Mouse (Mus musculus) MEL (cell line): Measurements from ENCODE around the gene Serp2. TPM values are rescaled to one million over a fixed set of nuclear protein-coding genes. Genes with fewer than 3 reads are reported as not detected.

ENCODE experiments used
- DNase-seq: peaks from one replicate; pipeline ENCODE4 v3.0.0; 2011; ENCODE audit warnings: low read depth, low spot score
- H3K27ac ChIP-seq: 2 replicates; pipeline ENCODE4 v1.5.1; 2012; ENCODE audit warnings: low read depth, mild to moderate bottlenecking, control low read depth, low read length, moderate library complexity; ENCODE audit not compliant: control insufficient read depth
- H3K27me3 ChIP-seq, 2 experiments: fragments of 150-350 bp in 1 of 2; sonication (generic) in 1 of 2; 2 replicates each; pipeline ENCODE4 v1.6.1; 2012; ENCODE audit warnings: low read length in 2 of 2, mild to moderate bottlenecking in 2 of 2, improper control_type of control experiment in 1 of 2, moderate library complexity in 1 of 2; ENCODE audit not compliant: insufficient read depth in 2 of 2, control insufficient read depth in 1 of 2
- H3K36me3 ChIP-seq, 2 experiments: 2 replicates each; pipeline ENCODE4 v1.6.1; 2012 to 2014; ENCODE audit warnings: low read length in 2 of 2, improper control_type of control experiment in 1 of 2, inconsistent platforms in 1 of 2, mild to moderate bottlenecking in 1 of 2; ENCODE audit not compliant: insufficient read depth in 2 of 2, control insufficient read depth in 1 of 2
- H3K4me1 ChIP-seq, 2 experiments: fragments of 150-350 bp in 1 of 2; sonication (generic) in 1 of 2; 2 replicates each; pipeline ENCODE4 v1.6.1; 2012; ENCODE audit warnings: low read length in 2 of 2, improper control_type of control experiment in 1 of 2, mild to moderate bottlenecking in 1 of 2; ENCODE audit not compliant: insufficient read depth in 2 of 2, control insufficient read depth in 1 of 2
- H3K4me3 ChIP-seq, 2 experiments: fragments of 150-350 bp in 1 of 2; sonication (generic) in 1 of 2; 2 replicates each; pipeline ENCODE4 v1.5.1; 2012; ENCODE audit warnings: low read depth in 2 of 2, low read length in 2 of 2, mild to moderate bottlenecking in 2 of 2, moderate library complexity in 2 of 2, control low read depth in 1 of 2, improper control_type of control experiment in 1 of 2; ENCODE audit not compliant: control insufficient read depth in 1 of 2, insufficient read depth in 1 of 2
- H3K79me2 ChIP-seq: 2 replicates; pipeline ENCODE4 v1.6.1; 2012; ENCODE audit warnings: mild to moderate bottlenecking, low read length, moderate library complexity; ENCODE audit not compliant: control insufficient read depth, poor library complexity, insufficient read depth
- H3K9ac ChIP-seq: 2 replicates; pipeline ENCODE4 v1.6.1; 2012; ENCODE audit warnings: low read depth, mild to moderate bottlenecking, control low read depth, low read length, moderate library complexity; ENCODE audit not compliant: control insufficient read depth, poor library complexity, severe bottlenecking
- H3K9me3 ChIP-seq: fragments of 150-350 bp; sonication (generic); replicated peaks from 2 replicates; pipeline ENCODE4 v1.6.1; 2012; ENCODE audit warnings: mild to moderate bottlenecking, low read length, improper control_type of control experiment, moderate library complexity; ENCODE audit not compliant: insufficient read depth
- CTCF ChIP-seq, 3 experiments: IDR thresholded peaks in 2 of 3; conservative IDR thresholded peaks in 1 of 3; 2 replicates each; pipeline ENCODE4 v1.5.1; 2011 to 2012; ENCODE audit warnings: low read length in 3 of 3, low read depth in 2 of 3, mild to moderate bottlenecking in 2 of 3, improper control_type of control experiment in 1 of 3, inconsistent platforms in 1 of 3, mixed read lengths in 1 of 3, moderate library complexity in 1 of 3; ENCODE audit not compliant: control insufficient read depth in 1 of 3, insufficient read depth in 1 of 3, poor library complexity in 1 of 3, severe bottlenecking in 1 of 3
- E2F4 ChIP-seq: IDR thresholded peaks from 2 replicates; pipeline ENCODE4 v1.6.1; 2011; ENCODE audit warnings: low read depth, low read length, improper control_type of control experiment, borderline replicate concordance
- ELF1 ChIP-seq: IDR thresholded peaks from 2 replicates; pipeline ENCODE4 v1.6.1; 2014; ENCODE audit warnings: low read depth, mild to moderate bottlenecking, inconsistent platforms, low read length, improper control_type of control experiment, moderate library complexity
- EP300 ChIP-seq, 2 experiments: IDR thresholded peaks; 2 replicates each; pipeline ENCODE4 v1.6.1; 2011; ENCODE audit warnings: improper control_type of control experiment in 2 of 2, low read length in 2 of 2, low read depth in 1 of 2, mild to moderate bottlenecking in 1 of 2
- GABPA ChIP-seq: IDR thresholded peaks from 2 replicates; pipeline ENCODE4 v1.6.1; 2012; ENCODE audit warnings: low read depth, mild to moderate bottlenecking, inconsistent platforms, low read length, improper control_type of control experiment, moderate library complexity
- JUND ChIP-seq: IDR thresholded peaks from 2 replicates; pipeline ENCODE4 v1.6.1; 2011; ENCODE audit warnings: low read depth, mild to moderate bottlenecking, improper control_type of control experiment, low read length
- KAT2A ChIP-seq: conservative IDR thresholded peaks from 2 replicates; pipeline ENCODE4 v1.6.1; 2012; ENCODE audit warnings: low read depth, low read length, improper control_type of control experiment, inconsistent platforms
- MAFK ChIP-seq: IDR thresholded peaks from 2 replicates; pipeline ENCODE4 v1.6.1; 2011; ENCODE audit warnings: low read depth, mild to moderate bottlenecking, low read length, improper control_type of control experiment, borderline replicate concordance
- MAX ChIP-seq: IDR thresholded peaks from 2 replicates; pipeline ENCODE4 v1.6.1; 2011; ENCODE audit warnings: low read length, improper control_type of control experiment
- MEF2A ChIP-seq: IDR thresholded peaks from 2 replicates; pipeline ENCODE4 v1.6.1; 2014; ENCODE audit warnings: low read depth, mild to moderate bottlenecking, inconsistent platforms, low read length, improper control_type of control experiment; ENCODE audit not compliant: poor library complexity, insufficient replicate concordance, severe bottlenecking; ENCODE audit errors: extremely low read depth
- MXI1 ChIP-seq: IDR thresholded peaks from 2 replicates; pipeline ENCODE4 v1.6.1; 2011; ENCODE audit warnings: mild to moderate bottlenecking, low read depth, low read length, improper control_type of control experiment
- NELFE ChIP-seq: IDR thresholded peaks from 2 replicates; pipeline ENCODE4 v1.6.1; 2011; ENCODE audit warnings: low read depth, low read length, improper control_type of control experiment
- NRF1 ChIP-seq: IDR thresholded peaks from 2 replicates; pipeline ENCODE4 v1.6.1; 2014; ENCODE audit warnings: low read depth, mild to moderate bottlenecking, inconsistent platforms, low read length, improper control_type of control experiment, moderate library complexity; ENCODE audit not compliant: poor library complexity, insufficient read depth, severe bottlenecking
- POLR2AphosphoS5 ChIP-seq: IDR thresholded peaks from 2 replicates; pipeline ENCODE4 v1.6.1; 2012; ENCODE audit warnings: low read depth, borderline replicate concordance, mild to moderate bottlenecking, inconsistent platforms, low read length, moderate library complexity, mixed read lengths
- RAD21 ChIP-seq: IDR thresholded peaks from 2 replicates; pipeline ENCODE4 v1.6.1; 2011; ENCODE audit warnings: mild to moderate bottlenecking, low read depth, low read length, improper control_type of control experiment
- RCOR1 ChIP-seq: IDR thresholded peaks from 2 replicates; pipeline ENCODE4 v1.6.1; 2012; ENCODE audit warnings: low read depth, mild to moderate bottlenecking, inconsistent platforms, low read length, improper control_type of control experiment
- SIN3A ChIP-seq: IDR thresholded peaks from 2 replicates; pipeline ENCODE4 v1.6.1; 2012; ENCODE audit warnings: low read length, improper control_type of control experiment, inconsistent platforms
- SMC3 ChIP-seq: IDR thresholded peaks from 2 replicates; pipeline ENCODE4 v1.6.1; 2011; ENCODE audit warnings: low read depth, low read length, improper control_type of control experiment
- TBP ChIP-seq: IDR thresholded peaks from 2 replicates; pipeline ENCODE4 v1.8.0; 2011; ENCODE audit warnings: low read depth, low read length, improper control_type of control experiment
- UBTF ChIP-seq: IDR thresholded peaks from 2 replicates; pipeline ENCODE4 v1.6.1; 2012; ENCODE audit warnings: low read depth, mild to moderate bottlenecking, inconsistent platforms, low read length, improper control_type of control experiment, moderate library complexity, borderline replicate concordance; ENCODE audit not compliant: insufficient read depth
- USF1 ChIP-seq: IDR thresholded peaks from 2 replicates; pipeline ENCODE4 v1.6.1; 2014; ENCODE audit warnings: low read depth, mild to moderate bottlenecking, inconsistent platforms, low read length, improper control_type of control experiment, moderate library complexity
- USF2 ChIP-seq, 2 experiments: IDR thresholded peaks; 2 replicates each; pipeline ENCODE4 v1.6.1; 2011 to 2012; ENCODE audit warnings: improper control_type of control experiment in 2 of 2, low read length in 2 of 2, borderline replicate concordance in 1 of 2, inconsistent platforms in 1 of 2, low read depth in 1 of 2, mild to moderate bottlenecking in 1 of 2; ENCODE audit not compliant: insufficient read depth in 1 of 2
- ZNF384 ChIP-seq: IDR thresholded peaks from 2 replicates; pipeline ENCODE4 v1.6.1; 2012; ENCODE audit warnings: low read depth, mild to moderate bottlenecking, inconsistent platforms, low read length, improper control_type of control experiment
- polyA plus RNA-seq, 2 experiments: library from polyadenylated mRNA; stranded (reverse) in 1 of 2; unstranded in 1 of 2; fragments of >175 nt in 1 of 2; fragments of >200 nt in 1 of 2; gene quantifications; 2 replicates each; pipeline versions ENCODE4 v1.2.1 to v1.2.4; 2012; ENCODE audit warnings: low replicate concordance in 2 of 2, low read depth in 1 of 2; ENCODE audit not compliant: insufficient read length in 2 of 2, insufficient read depth in 1 of 2, missing spikeins in 1 of 2
- total RNA-seq: library from RNA; depleted of rRNA; stranded (reverse); fragments of 300-350 nt; gene quantifications from 2 replicates; pipeline ENCODE4 v1.2.3, GENCODE M21; 2012

Gene Serp2
- total and polyA plus RNA-seq, 3 experiments: 0.42 to 0.56 TPM; not detected in 1

DNA sequence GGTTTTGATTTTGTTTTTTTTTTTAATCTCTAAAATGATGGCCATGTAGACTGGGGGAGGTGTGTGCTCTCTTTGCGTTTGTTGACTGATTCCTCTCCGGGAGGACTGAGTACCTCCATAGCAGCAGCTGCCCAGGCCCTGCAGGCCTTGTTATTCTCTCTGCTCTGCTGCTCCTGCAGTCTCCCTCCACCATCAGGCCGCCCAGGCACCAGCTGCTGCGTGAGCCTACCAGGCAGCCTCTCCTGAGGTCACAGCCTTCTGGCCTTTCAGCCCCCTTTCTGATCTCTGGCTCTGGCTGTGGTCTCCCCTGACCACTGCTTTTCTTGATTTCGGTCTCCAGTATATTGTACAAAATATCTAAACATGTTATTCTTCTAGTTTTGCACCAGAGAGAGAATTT is 56.7 kb downstream of the Serp2 start:
- TF ChIP-seq E2F4 (no peak), GABPA (no peak), TBP (no peak), USF2 (IDR thresholded peaks at IDR 0.05; ENCODE audit: borderline replicate concordance in 1 of 2, insufficient read depth in 1 of 2, low read depth in 1 of 2, low read length in 2 of 2) (no peak), ZNF384 (no peak), MAX (no peak), SIN3A (no peak), EP300 (IDR thresholded peaks at IDR 0.05; ENCODE audit: low read depth in 1 of 2, low read length in 2 of 2) (no peak), NRF1 (no peak), RAD21 (no peak), MAFK (no peak), ELF1 (no peak)
- no peak for DNase-seq
- Histone ChIP-seq H3K27me3 (peaks cover 0 to 1% of the 10 kb centered on the region in 2 experiments; a peak in 1 of 4 replicates), H3K36me3 (no peaks in the 10 kb centered on the region; a peak in 1 of 4 replicates), H3K79me2 (no peaks in the 10 kb centered on the region), H3K9ac (no peak overlapping the region), H3K4me3 (no peak overlapping the region), H3K4me1 (no peaks in the 10 kb centered on the region), H3K9me3 (no peaks in the 10 kb centered on the region), H3K27ac (no peak overlapping the region)

DNA sequence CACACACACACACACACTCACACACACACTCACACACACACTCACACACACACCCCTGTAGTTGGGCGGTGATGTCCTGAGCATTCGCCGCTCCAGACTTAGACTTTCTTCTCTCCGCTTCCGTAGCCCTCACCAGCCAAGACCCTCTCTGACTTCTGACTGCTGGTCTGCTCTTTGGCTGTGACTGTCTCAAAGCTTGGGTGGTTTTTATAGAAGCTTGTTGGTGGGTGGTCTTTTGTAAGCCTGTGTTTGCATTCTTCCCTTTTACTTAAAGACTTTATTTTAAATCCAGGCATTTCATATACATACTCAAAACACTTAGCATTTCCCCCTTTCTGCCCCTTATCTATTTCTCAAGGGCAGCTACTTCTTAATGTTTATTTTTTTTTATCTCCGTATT is 57.2 kb downstream of the Serp2 start:
- Histone ChIP-seq H3K79me2 (no peaks in the 10 kb centered on the region), H3K4me3 (no peak overlapping the region), H3K27ac (no peak overlapping the region), H3K9ac (no peak overlapping the region), H3K9me3 (no peaks in the 10 kb centered on the region), H3K27me3 (peaks cover 0 to 1% of the 10 kb centered on the region in 2 experiments; a peak in 1 of 4 replicates), H3K36me3 (no peaks in the 10 kb centered on the region; a peak in 1 of 4 replicates), H3K4me1 (no peaks in the 10 kb centered on the region)
- TF ChIP-seq SMC3 (no peak), USF1 (no peak), RCOR1 (no peak), ELF1 (no peak), POLR2AphosphoS5 (no peak), GABPA (no peak), TBP (no peak), MAX (no peak), CTCF (IDR thresholded peaks at IDR 0.05 in 2 of 3, conservative IDR thresholded peaks at IDR 0.05 in 1 of 3; ENCODE audit: control insufficient read depth in 1 of 3, insufficient read depth in 1 of 3, low read depth in 2 of 3, low read length in 3 of 3, poor library complexity in 1 of 3, severe bottlenecking in 1 of 3) (no peak), KAT2A (no peak), MAFK (no peak), MXI1 (no peak), SIN3A (no peak), EP300 (IDR thresholded peaks at IDR 0.05; ENCODE audit: low read depth in 1 of 2, low read length in 2 of 2) (no peak), MEF2A (no peak), JUND (no peak), NELFE (no peak), UBTF (no peak)
- DNase-seq: no peak
